ENCODE assay signal across 9 mouse cellular contexts in genomic region chr4:133209366-133209765, GRCm38 (mm10). TPM values are rescaled to one million over a fixed set of nuclear protein-coding genes. Genes with fewer than 3 reads are reported as not detected.
DNase-seq lines count a peak whose midpoint lies in the region; ATAC-seq and TF ChIP-seq lines count a peak whose summit lies in the region.
"Had no signal": no experiment of that assay in that cellular context is flagged by ENCODE, and none has a peak within 500 bp of the region (broad histone marks: within the 10 kb centered on the region; RNA-seq: fewer than 3 reads in every experiment).

No protein-coding gene starts in this region.

- H3K9ac ChIP-seq in limb, embryonic 11.5 days (ENCODE audit: low read length): no peak overlapping the region

- no peak for TF ChIP-seq POLR2A in brain, embryonic 14.5 days (IDR thresholded peaks at IDR 0.05; ENCODE audit: borderline replicate concordance, extremely low read depth, insufficient read depth, insufficient read length, poor library complexity, severe bottlenecking)

- H3K4me3 ChIP-seq in limb, embryonic 11.5 days (ENCODE audit: low read depth, low read length): no peak overlapping the region
- H3K4me3 ChIP-seq: erythroblast, embryonic 14.5 days had no signal

- no peak overlapping the region for H3K27ac ChIP-seq in limb, embryonic 11.5 days (replicated peaks; ENCODE audit: low read depth, low read length)

- H3K4me1 ChIP-seq in limb, embryonic 11.5 days (ENCODE audit: control insufficient read depth, insufficient read depth, low read length): peaks cover 19% of the 10 kb centered on the region

- no peaks in the 10 kb centered on the region for H3K9me3 ChIP-seq in limb, embryonic 11.5 days (ENCODE audit: control insufficient read depth, low read length)

- peak; percentile 44 to 57 for DNase-seq in left cerebral cortex, adult 18-20 months (ENCODE audit: low spot score in 2 of 2)
- no peak for DNase-seq in left cerebral cortex, adult 11 months (ENCODE audit: low spot score)
- DNase-seq in ES-CJ7 (ENCODE audit: low read depth, low spot score): peak; percentile 63
- DNase-seq in brain, embryonic 14.5 days (ENCODE audit: low read depth): peak; percentile 80
- peak; percentile 80 for DNase-seq in limb, embryonic 11.5 days (ENCODE audit: low spot score)
- peak; percentile 53 for DNase-seq in retina, postnatal 7 days (ENCODE audit: low read depth, low spot score)
- no peak for DNase-seq in urinary bladder, postnatal 25 days (ENCODE audit: low spot score)

- no peak overlapping the region for H3K4me2 ChIP-seq in limb, embryonic 11.5 days (ENCODE audit: low read depth, severe bottlenecking)

- H3K27me3 ChIP-seq in limb, embryonic 11.5 days (ENCODE audit: control insufficient read depth, insufficient read depth, low read length): peaks cover 22% of the 10 kb centered on the region

- ATAC-seq in granulocyte monocyte progenitor cell, adult 5-6 weeks (replicated peaks; ENCODE audit: poor library complexity, severe bottlenecking): peak; percentile 24; the same call in 1 of the 2 replicates
- no peak for ATAC-seq in limb, embryonic 11.5 days (ENCODE audit: insufficient number of reproducible peaks, low FRiP score, low TSS enrichment, low read depth)

- peak; percentile 95 for TF ChIP-seq CTCF in brain, embryonic 14.5 days (IDR thresholded peaks at IDR 0.05; ENCODE audit: borderline replicate concordance, extremely low read depth, insufficient read depth, insufficient read length)

- H3K36me3 ChIP-seq in limb, embryonic 11.5 days (ENCODE audit: control insufficient read depth, insufficient read depth, low read length): no peaks in the 10 kb centered on the region

- 5% methylated on average over 11 of the region's 11 CpGs for WGBS in limb, embryonic 11.5 days

RNA-seq across cellular contexts. Expression of gene Cd164l2, which starts 2.6 kb away (rescaled TPM):
- 1 to 10 TPM; 4.6 to 5.1 TPM for total RNA-seq in left cerebral cortex, adult 18-20 months (2021)
- polyA plus RNA-seq in brain, embryonic 14.5 days (2012; rRNA removed): 0.74 and 0.85 TPM in 2 replicates
- not detected in 2 replicates for total RNA-seq in granulocyte monocyte progenitor cell, adult 5-6 weeks (2014; fragmentation: Nextera tagmentation)
- total RNA-seq in granulocyte monocyte progenitor cell, adult 5-6 weeks (2017): not detected in 2 replicates
- polyA plus RNA-seq in limb, embryonic 11.5 days (2014; fragmentation: Nextera tagmentation; extraction: Ambion mirVana): 1.8 and 2.4 TPM in 2 replicates
- polyA plus RNA-seq: erythroblast, embryonic 14.5 days had no signal

RNA-seq across cellular contexts. Expression of gene Gpr3, which starts 3.0 kb away (rescaled TPM):
- 10 to 100 TPM; 14.8 to 16.7 TPM for total RNA-seq in left cerebral cortex, adult 18-20 months (2021)
- polyA plus RNA-seq in brain, embryonic 14.5 days (2012; rRNA removed): 2.7 and 3.1 TPM in 2 replicates
- not detected in 2 replicates for total RNA-seq in granulocyte monocyte progenitor cell, adult 5-6 weeks (2014; fragmentation: Nextera tagmentation)
- 0.36 TPM in 1 of 2 replicates, not detected in the other for total RNA-seq in granulocyte monocyte progenitor cell, adult 5-6 weeks (2017)
- 0.33 and 0.47 TPM in 2 replicates for polyA plus RNA-seq in limb, embryonic 11.5 days (2014; fragmentation: Nextera tagmentation; extraction: Ambion mirVana)
- polyA plus RNA-seq: erythroblast, embryonic 14.5 days had no signal

RNA-seq across cellular contexts. Expression of gene Map3k6, which starts 31.3 kb away (rescaled TPM):
- 1 to 10 TPM; 5.8 to 7.4 TPM for total RNA-seq in left cerebral cortex, adult 18-20 months (2021)
- polyA plus RNA-seq in brain, embryonic 14.5 days (2012; rRNA removed): 2.1 and 2.4 TPM in 2 replicates
- 0.19 and 2.0 TPM in 2 replicates for total RNA-seq in granulocyte monocyte progenitor cell, adult 5-6 weeks (2014; fragmentation: Nextera tagmentation)
- total RNA-seq in granulocyte monocyte progenitor cell, adult 5-6 weeks (2017): 3.7 and 4.1 TPM in 2 replicates
- 0.98 and 1.7 TPM in 2 replicates for polyA plus RNA-seq in limb, embryonic 11.5 days (2014; fragmentation: Nextera tagmentation; extraction: Ambion mirVana)

RNA-seq across cellular contexts. Expression of gene Sytl1, which starts 53.5 kb away (rescaled TPM):
- 1 to 10 TPM; 6.7 to 7.3 TPM for total RNA-seq in left cerebral cortex, adult 18-20 months (2021)
- 1.5 and 2.6 TPM in 2 replicates for polyA plus RNA-seq in brain, embryonic 14.5 days (2012; rRNA removed)
- 1.8 and 6.1 TPM in 2 replicates for total RNA-seq in granulocyte monocyte progenitor cell, adult 5-6 weeks (2014; fragmentation: Nextera tagmentation)
- total RNA-seq in granulocyte monocyte progenitor cell, adult 5-6 weeks (2017): 2.2 and 2.6 TPM in 2 replicates
- polyA plus RNA-seq in limb, embryonic 11.5 days (2014; fragmentation: Nextera tagmentation; extraction: Ambion mirVana): 1.4 and 1.5 TPM in 2 replicates

Comparison
In these comparisons a context has a peak if more than half of its experiments do, and no peak if none do; other contexts are left out.
1. DNase-seq: peak in left cerebral cortex, adult 18-20 months (2 of 2), ES-CJ7 (single experiment), brain, embryonic 14.5 days (single experiment), limb, embryonic 11.5 days (single experiment) and retina, postnatal 7 days (single experiment); none in left cerebral cortex, adult 11 months (single experiment) and urinary bladder, postnatal 25 days (single experiment).
2. RNA of gene Cd164l2, which starts 2.6 kb away (total RNA-seq): 4.6 to 5.1 TPM in left cerebral cortex, adult 18-20 months; not detected in granulocyte monocyte progenitor cell, adult 5-6 weeks; every median in the first group is over 4 times any median in the second.
3. RNA of gene Gpr3, which starts 3.0 kb away (total RNA-seq): 14.8 to 16.7 TPM in left cerebral cortex, adult 18-20 months; 0.36 TPM in granulocyte monocyte progenitor cell, adult 5-6 weeks; every median in the first group is over 10 times any median in the second.